Mouse (Mus musculus) MEL (cell line): ENCODE data around the gene Ucn2. TPM values are rescaled to one million over a fixed set of nuclear protein-coding genes. Genes with fewer than 3 reads are reported as not detected.
A peak's percentile ranks its signal among the peaks of the same experiment; 100 is the strongest.

Experiments
- DNase-seq: peaks from one replicate; pipeline ENCODE4 v3.0.0; 2011; ENCODE audit warnings: low read depth, low spot score
- H3K27ac ChIP-seq: 2 replicates; pipeline ENCODE4 v1.5.1; 2012; ENCODE audit warnings: low read depth, mild to moderate bottlenecking, control low read depth, low read length, moderate library complexity; ENCODE audit not compliant: control insufficient read depth
- H3K27me3 ChIP-seq, 2 experiments: fragments of 150-350 bp in 1 of 2; sonication (generic) in 1 of 2; 2 replicates each; pipeline ENCODE4 v1.6.1; 2012; ENCODE audit warnings: low read length in 2 of 2, mild to moderate bottlenecking in 2 of 2, improper control_type of control experiment in 1 of 2, moderate library complexity in 1 of 2; ENCODE audit not compliant: insufficient read depth in 2 of 2, control insufficient read depth in 1 of 2
- H3K36me3 ChIP-seq, 2 experiments: 2 replicates each; pipeline ENCODE4 v1.6.1; 2012 to 2014; ENCODE audit warnings: low read length in 2 of 2, improper control_type of control experiment in 1 of 2, inconsistent platforms in 1 of 2, mild to moderate bottlenecking in 1 of 2; ENCODE audit not compliant: insufficient read depth in 2 of 2, control insufficient read depth in 1 of 2
- H3K4me1 ChIP-seq, 2 experiments: fragments of 150-350 bp in 1 of 2; sonication (generic) in 1 of 2; 2 replicates each; pipeline ENCODE4 v1.6.1; 2012; ENCODE audit warnings: low read length in 2 of 2, improper control_type of control experiment in 1 of 2, mild to moderate bottlenecking in 1 of 2; ENCODE audit not compliant: insufficient read depth in 2 of 2, control insufficient read depth in 1 of 2
- H3K4me3 ChIP-seq, 2 experiments: fragments of 150-350 bp in 1 of 2; sonication (generic) in 1 of 2; 2 replicates each; pipeline ENCODE4 v1.5.1; 2012; ENCODE audit warnings: low read depth in 2 of 2, low read length in 2 of 2, mild to moderate bottlenecking in 2 of 2, moderate library complexity in 2 of 2, control low read depth in 1 of 2, improper control_type of control experiment in 1 of 2; ENCODE audit not compliant: control insufficient read depth in 1 of 2, insufficient read depth in 1 of 2
- H3K79me2 ChIP-seq: 2 replicates; pipeline ENCODE4 v1.6.1; 2012; ENCODE audit warnings: mild to moderate bottlenecking, low read length, moderate library complexity; ENCODE audit not compliant: control insufficient read depth, poor library complexity, insufficient read depth
- H3K9ac ChIP-seq: 2 replicates; pipeline ENCODE4 v1.6.1; 2012; ENCODE audit warnings: low read depth, mild to moderate bottlenecking, control low read depth, low read length, moderate library complexity; ENCODE audit not compliant: control insufficient read depth, poor library complexity, severe bottlenecking
- H3K9me3 ChIP-seq: fragments of 150-350 bp; sonication (generic); replicated peaks from 2 replicates; pipeline ENCODE4 v1.6.1; 2012; ENCODE audit warnings: mild to moderate bottlenecking, low read length, improper control_type of control experiment, moderate library complexity; ENCODE audit not compliant: insufficient read depth
- CTCF ChIP-seq, 3 experiments: IDR thresholded peaks in 2 of 3; conservative IDR thresholded peaks in 1 of 3; 2 replicates each; pipeline ENCODE4 v1.5.1; 2011 to 2012; ENCODE audit warnings: low read length in 3 of 3, low read depth in 2 of 3, mild to moderate bottlenecking in 2 of 3, improper control_type of control experiment in 1 of 3, inconsistent platforms in 1 of 3, mixed read lengths in 1 of 3, moderate library complexity in 1 of 3; ENCODE audit not compliant: control insufficient read depth in 1 of 3, insufficient read depth in 1 of 3, poor library complexity in 1 of 3, severe bottlenecking in 1 of 3
- E2F4 ChIP-seq: IDR thresholded peaks from 2 replicates; pipeline ENCODE4 v1.6.1; 2011; ENCODE audit warnings: low read depth, low read length, improper control_type of control experiment, borderline replicate concordance
- ETS1 ChIP-seq: IDR thresholded peaks from 2 replicates; pipeline ENCODE4 v1.6.1; 2012; ENCODE audit warnings: low read depth, mild to moderate bottlenecking, inconsistent platforms, low read length, improper control_type of control experiment, moderate library complexity
- GABPA ChIP-seq: IDR thresholded peaks from 2 replicates; pipeline ENCODE4 v1.6.1; 2012; ENCODE audit warnings: low read depth, mild to moderate bottlenecking, inconsistent platforms, low read length, improper control_type of control experiment, moderate library complexity
- GATA1 ChIP-seq: IDR thresholded peaks from 2 replicates; pipeline ENCODE4 v1.6.1; 2011; ENCODE audit warnings: low read depth, low read length, improper control_type of control experiment
- HCFC1 ChIP-seq: IDR thresholded peaks from 2 replicates; pipeline ENCODE4 v1.6.1; 2012; ENCODE audit warnings: low read depth, mild to moderate bottlenecking, inconsistent platforms, low read length, improper control_type of control experiment, moderate library complexity
- KAT2A ChIP-seq: conservative IDR thresholded peaks from 2 replicates; pipeline ENCODE4 v1.6.1; 2012; ENCODE audit warnings: low read depth, low read length, improper control_type of control experiment, inconsistent platforms
- MAFK ChIP-seq: IDR thresholded peaks from 2 replicates; pipeline ENCODE4 v1.6.1; 2011; ENCODE audit warnings: low read depth, mild to moderate bottlenecking, low read length, improper control_type of control experiment, borderline replicate concordance
- MAX ChIP-seq: IDR thresholded peaks from 2 replicates; pipeline ENCODE4 v1.6.1; 2011; ENCODE audit warnings: low read length, improper control_type of control experiment
- MEF2A ChIP-seq: IDR thresholded peaks from 2 replicates; pipeline ENCODE4 v1.6.1; 2014; ENCODE audit warnings: low read depth, mild to moderate bottlenecking, inconsistent platforms, low read length, improper control_type of control experiment; ENCODE audit not compliant: poor library complexity, insufficient replicate concordance, severe bottlenecking; ENCODE audit errors: extremely low read depth
- MYC ChIP-seq: IDR thresholded peaks from 2 replicates; pipeline ENCODE4 v1.6.1; 2011; ENCODE audit warnings: low read depth, mild to moderate bottlenecking, low read length, improper control_type of control experiment, moderate library complexity
- NELFE ChIP-seq: IDR thresholded peaks from 2 replicates; pipeline ENCODE4 v1.6.1; 2011; ENCODE audit warnings: low read depth, low read length, improper control_type of control experiment
- POLR2A ChIP-seq, 2 experiments: IDR thresholded peaks; 2 replicates each; pipeline ENCODE4 v1.6.1; 2011 to 2012; ENCODE audit warnings: low read length in 2 of 2, mild to moderate bottlenecking in 2 of 2, control low read depth in 1 of 2, improper control_type of control experiment in 1 of 2, low read depth in 1 of 2, moderate library complexity in 1 of 2; ENCODE audit not compliant: control insufficient read depth in 1 of 2, insufficient read depth in 1 of 2, poor library complexity in 1 of 2
- POLR2AphosphoS5 ChIP-seq: IDR thresholded peaks from 2 replicates; pipeline ENCODE4 v1.6.1; 2012; ENCODE audit warnings: low read depth, borderline replicate concordance, mild to moderate bottlenecking, inconsistent platforms, low read length, moderate library complexity, mixed read lengths
- SMC3 ChIP-seq: IDR thresholded peaks from 2 replicates; pipeline ENCODE4 v1.6.1; 2011; ENCODE audit warnings: low read depth, low read length, improper control_type of control experiment
- TCF12 ChIP-seq: IDR thresholded peaks from 2 replicates; pipeline ENCODE4 v1.6.1; 2014; ENCODE audit warnings: low read depth, mild to moderate bottlenecking, inconsistent platforms, low read length, improper control_type of control experiment, moderate library complexity
- USF1 ChIP-seq: IDR thresholded peaks from 2 replicates; pipeline ENCODE4 v1.6.1; 2014; ENCODE audit warnings: low read depth, mild to moderate bottlenecking, inconsistent platforms, low read length, improper control_type of control experiment, moderate library complexity
- ZKSCAN1 ChIP-seq: IDR thresholded peaks from 2 replicates; pipeline ENCODE4 v1.6.1; 2012; ENCODE audit warnings: low read depth, mild to moderate bottlenecking, inconsistent platforms, low read length, improper control_type of control experiment, moderate library complexity
- polyA plus RNA-seq, 2 experiments: library from polyadenylated mRNA; stranded (reverse) in 1 of 2; unstranded in 1 of 2; fragments of >175 nt in 1 of 2; fragments of >200 nt in 1 of 2; gene quantifications; 2 replicates each; pipeline versions ENCODE4 v1.2.1 to v1.2.4; 2012; ENCODE audit warnings: low replicate concordance in 2 of 2, low read depth in 1 of 2; ENCODE audit not compliant: insufficient read length in 2 of 2, insufficient read depth in 1 of 2, missing spikeins in 1 of 2
- total RNA-seq: library from RNA; depleted of rRNA; stranded (reverse); fragments of 300-350 nt; gene quantifications from 2 replicates; pipeline ENCODE4 v1.2.3, GENCODE M21; 2012

The Ucn2 gene
- total and polyA plus RNA-seq, 3 experiments: 0.12 to 0.19 TPM; not detected in 1

GRCm38 (mm10) chr9:109021428-109021827 lies 35.6 kb downstream of the Ucn2 start:
- Histone ChIP-seq H3K4me1 (no peaks in the 10 kb centered on the region), H3K27ac (no peak overlapping the region), H3K4me3 (no peak overlapping the region), H3K36me3 (no peaks in the 10 kb centered on the region), H3K27me3 (no peaks in the 10 kb centered on the region), H3K9ac (no peak overlapping the region), H3K79me2 (no peaks in the 10 kb centered on the region), H3K9me3 (no peaks in the 10 kb centered on the region)
- TF ChIP-seq SMC3: no peak
- DNase-seq: peak; percentile 59

GRCm38 (mm10) chr9:109022866-109023685 lies 37.3 kb downstream of the Ucn2 start:
- TF ChIP-seq GATA1 (no peak), POLR2A (IDR thresholded peaks at IDR 0.05; ENCODE audit: control insufficient read depth in 1 of 2, insufficient read depth in 1 of 2, low read depth in 1 of 2, low read length in 2 of 2, poor library complexity in 1 of 2) (no peak), MAFK (no peak), E2F4 (no peak), NELFE (no peak), SMC3 (no peak), TCF12 (no peak), GABPA (no peak), ZKSCAN1 (no peak), HCFC1 (no peak), MEF2A (no peak), MAX (no peak), USF1 (no peak), ETS1 (no peak), KAT2A (no peak), CTCF (IDR thresholded peaks at IDR 0.05 in 2 of 3, conservative IDR thresholded peaks at IDR 0.05 in 1 of 3; ENCODE audit: control insufficient read depth in 1 of 3, insufficient read depth in 1 of 3, low read depth in 2 of 3, low read length in 3 of 3, poor library complexity in 1 of 3, severe bottlenecking in 1 of 3) (no peak), MYC (no peak), POLR2AphosphoS5 (no peak)
- TF ChIP-seq, all 39 proteins: peak for 0
- H3K4me3 ChIP-seq: no peak overlapping the region
- no peaks in the 10 kb centered on the region for H3K79me2 ChIP-seq
- no peak for DNase-seq
- no peaks in the 10 kb centered on the region for H3K9me3 ChIP-seq
- H3K27me3 ChIP-seq: no peaks in the 10 kb centered on the region
- H3K9ac ChIP-seq: no peak overlapping the region
- no peaks in the 10 kb centered on the region for H3K4me1 ChIP-seq
- H3K27ac ChIP-seq: no peak overlapping the region
- H3K36me3 ChIP-seq: no peaks in the 10 kb centered on the region
